Comparison of ENCODE assay signal across 17 mouse cellular contexts in genomic region chr17:69207562-69208312, GRCm38 (mm10).
A peak's percentile ranks its signal among the peaks of the same experiment; 100 is the strongest.
DNase-seq lines count a peak whose midpoint lies in the region; ATAC-seq lines count a peak whose summit lies in the region.
"Had no signal": no experiment of that assay in that cellular context is flagged by ENCODE, and none has a peak within 500 bp of the region (broad histone marks: within the 10 kb centered on the region; RNA-seq: fewer than 3 reads in every experiment).

No protein-coding gene starts in this region.

- no peak overlapping the region for H3K4me3 ChIP-seq in kidney, embryonic 16.5 days (ENCODE audit: low read length)
- no peak overlapping the region for H3K4me3 ChIP-seq in hindbrain, embryonic 10.5 days
- no peak overlapping the region for H3K4me3 ChIP-seq in midbrain, embryonic 12.5 days
- H3K4me3 ChIP-seq in intestine, embryonic 16.5 days (ENCODE audit: low read length) = no peak overlapping the region
- H3K4me3 ChIP-seq: heart, embryonic 12.5 days; liver, embryonic 15.5 days had no signal

- H3K9ac ChIP-seq in kidney, embryonic 16.5 days (replicated peaks; ENCODE audit: low read length) = no peak overlapping the region
- no peak overlapping the region for H3K9ac ChIP-seq in midbrain, embryonic 12.5 days (replicated peaks)
- no peak overlapping the region for H3K9ac ChIP-seq in intestine, embryonic 16.5 days (ENCODE audit: low read depth, low read length)
- H3K9ac ChIP-seq: heart, embryonic 12.5 days; liver, embryonic 15.5 days had no signal

- no peaks in the 10 kb centered on the region for H3K9me3 ChIP-seq in kidney, embryonic 16.5 days (ENCODE audit: low read length)
- peaks cover 2% of the 10 kb centered on the region; the same call in 1 of the 2 replicates for H3K9me3 ChIP-seq in hindbrain, embryonic 10.5 days
- H3K9me3 ChIP-seq in midbrain, embryonic 12.5 days = no peaks in the 10 kb centered on the region
- 0 out of 2 replicates have a peak, but pooled peaks cover 3% of the 10 kb centered on the region for H3K9me3 ChIP-seq in intestine, embryonic 16.5 days (ENCODE audit: control insufficient read depth, low read length)
- H3K9me3 ChIP-seq: liver, embryonic 15.5 days had no signal

- no peak overlapping the region for H3K27ac ChIP-seq in kidney, embryonic 16.5 days (ENCODE audit: low read length)
- H3K27ac ChIP-seq in hindbrain, embryonic 10.5 days = peak overlapping the region; percentile 66
- peak overlapping the region; percentile 52 for H3K27ac ChIP-seq in midbrain, embryonic 12.5 days (replicated peaks)
- H3K27ac ChIP-seq in intestine, embryonic 16.5 days (ENCODE audit: low read length) = no peak overlapping the region
- H3K27ac ChIP-seq: liver, embryonic 15.5 days; macrophage had no signal

- no peak overlapping the region for H3K4me2 ChIP-seq in kidney, embryonic 16.5 days (replicated peaks; ENCODE audit: low read depth, low read length)
- peak overlapping the region; percentile 23; the same call in 1 of the 2 replicates for H3K4me2 ChIP-seq in midbrain, embryonic 12.5 days (replicated peaks)
- no peak overlapping the region for H3K4me2 ChIP-seq in intestine, embryonic 16.5 days (ENCODE audit: low read depth, low read length)
- H3K4me2 ChIP-seq: heart, embryonic 12.5 days; liver, embryonic 15.5 days had no signal

- ATAC-seq in kidney, embryonic 16.5 days (ENCODE audit: low FRiP score, low TSS enrichment) = peak; percentile 35; the same call in 1 of the 2 replicates
- peak; percentile 73 for ATAC-seq in midbrain, embryonic 12.5 days (ENCODE audit: low FRiP score, low read depth)
- no peak for ATAC-seq in intestine, embryonic 16.5 days
- ATAC-seq: inflammation-experienced regulatory T-cells, adult 6 months had no signal

- no peaks in the 10 kb centered on the region for H3K27me3 ChIP-seq in kidney, embryonic 16.5 days (ENCODE audit: insufficient read depth, low read length)
- no peaks in the 10 kb centered on the region for H3K27me3 ChIP-seq in hindbrain, embryonic 10.5 days (ENCODE audit: insufficient read depth, poor library complexity, severe bottlenecking)
- H3K27me3 ChIP-seq in midbrain, embryonic 12.5 days = no peaks in the 10 kb centered on the region
- H3K27me3 ChIP-seq in intestine, embryonic 16.5 days (replicated peaks; ENCODE audit: control insufficient read depth, insufficient read depth, low read length) = no peaks in the 10 kb centered on the region
- H3K27me3 ChIP-seq: heart, embryonic 12.5 days; liver, embryonic 15.5 days had no signal

- WGBS in kidney, embryonic 16.5 days = 37% methylated on average over 15 of the region's 15 CpGs
- WGBS in hindbrain, embryonic 10.5 days = 38% methylated on average over 15 of the region's 15 CpGs
- WGBS in midbrain, embryonic 12.5 days = 30% methylated on average over 15 of the region's 15 CpGs
- WGBS in intestine, embryonic 16.5 days = 66% methylated on average over 15 of the region's 15 CpGs

- H3K4me1 ChIP-seq in kidney, embryonic 16.5 days (ENCODE audit: insufficient read depth, low read length) = no peaks in the 10 kb centered on the region
- H3K4me1 ChIP-seq in hindbrain, embryonic 10.5 days (replicated peaks) = peaks cover 10% of the 10 kb centered on the region
- peaks cover 8% of the 10 kb centered on the region for H3K4me1 ChIP-seq in midbrain, embryonic 12.5 days
- H3K4me1 ChIP-seq in intestine, embryonic 16.5 days (ENCODE audit: control insufficient read depth, insufficient read depth, low read length) = no peaks in the 10 kb centered on the region
- H3K4me1 ChIP-seq: liver, embryonic 15.5 days had no signal

- DNase-seq in kidney, adult 11 months = no peak
- no peak for DNase-seq in hindbrain, embryonic 10.5 days (ENCODE audit: low spot score)
- DNase-seq in retina, embryonic 14.5 days (ENCODE audit: low spot score) = peak; percentile 33
- DNase-seq in lung, postnatal 25 days (ENCODE audit: low spot score) = no peak
- no peak for DNase-seq in kidney, postnatal 10 days
- DNase-seq: adrenal gland, postnatal 25 days; B cell, adult 2 months; cerebellum, adult 11-12 months; gastrocnemius, postnatal 25 days; thymus, postnatal 4 days had no signal

- peaks cover 6% of the 10 kb centered on the region; the same call in 1 of the 2 replicates for H3K36me3 ChIP-seq in kidney, embryonic 16.5 days (ENCODE audit: insufficient read depth, low read length)
- H3K36me3 ChIP-seq in hindbrain, embryonic 10.5 days = peaks cover 14% of the 10 kb centered on the region
- H3K36me3 ChIP-seq in midbrain, embryonic 12.5 days = no peaks in the 10 kb centered on the region
- H3K36me3 ChIP-seq in intestine, embryonic 16.5 days (ENCODE audit: control insufficient read depth, insufficient read depth, low read length) = peaks cover 13% of the 10 kb centered on the region
- H3K36me3 ChIP-seq: liver, embryonic 15.5 days had no signal

Comparison
In these comparisons a context has a peak if more than half of its experiments do, and no peak if none do; other contexts are left out.
1. H3K27ac ChIP-seq: peak in hindbrain, embryonic 10.5 days (single experiment) and midbrain, embryonic 12.5 days (single experiment); none in kidney, embryonic 16.5 days (single experiment) and intestine, embryonic 16.5 days (single experiment).